Mouse (Mus musculus) forebrain, embryonic 10.5 days (tissue): ENCODE results near the gene Skiv2l. TPM values are rescaled to one million over a fixed set of nuclear protein-coding genes. Genes with fewer than 3 reads are reported as not detected.
"Not testable (repeated sequence)": the region's sequence is repeated elsewhere in the genome, so short reads cannot be mapped to it uniquely, and the experiment has no call there.

Experiments
- DNase-seq: peaks from one replicate; pipeline ENCODE4 v3.0.0-alpha.2; 2017; ENCODE audit warnings: low spot score; ENCODE audit errors: extremely low spot score
- H3K27ac ChIP-seq: fragments of 300-500 bp; sonication (generic); 2 replicates; pipeline ENCODE4 v1.5.1; 2016; ENCODE audit warnings: mild to moderate bottlenecking
- H3K27me3 ChIP-seq: fragments of 300-500 bp; sonication (generic); 2 replicates; pipeline ENCODE4 v1.6.1; 2016; ENCODE audit warnings: mild to moderate bottlenecking; ENCODE audit not compliant: poor library complexity, severe bottlenecking
- H3K36me3 ChIP-seq: fragments of 300-500 bp; sonication (generic); replicated peaks from 2 replicates; pipeline ENCODE4 v1.6.1; 2016; ENCODE audit warnings: mild to moderate bottlenecking, moderate library complexity
- H3K4me1 ChIP-seq: fragments of 300-500 bp; sonication (generic); 2 replicates; pipeline ENCODE4 v1.6.1; 2016
- H3K4me3 ChIP-seq: fragments of 300-500 bp; sonication (generic); 2 replicates; pipeline ENCODE4 v1.5.1; 2016; ENCODE audit warnings: mild to moderate bottlenecking, moderate library complexity
- H3K9me3 ChIP-seq: fragments of 300-500 bp; sonication (generic); 2 replicates; pipeline ENCODE4 v1.6.1; 2016; ENCODE audit warnings: mild to moderate bottlenecking, moderate library complexity
- WGBS: fragments of 180-500 bp; shearing (Covaris S2); methylation state at CpG from one replicate; pipeline ENCODE4 v1.1.7; 2016; 5-methylcytosine and 5-hydroxymethylcytosine counted together
- microRNA-seq: library from miRNA; unstranded; fragments of <30 nt; microRNA quantifications from one replicate; pipeline ENCODE4, GENCODE M21; 2017
- polyA plus RNA-seq: library from polyadenylated mRNA; unstranded; fragments of >200 nt; fragmentation: Nextera tagmentation; extraction: Ambion mirVana; gene quantifications from 2 replicates; pipeline ENCODE4 v1.2.1, GENCODE M21; 2016

Gene Skiv2l
- polyA plus RNA-seq, 1 experiment from 2014 or later = 58.3 TPM

- H3K4me3 ChIP-seq, H3K36me3 ChIP-seq, H3K27ac ChIP-seq, DNase-seq, H3K9me3 ChIP-seq, H3K4me1 ChIP-seq, H3K27me3 ChIP-seq: not testable (repeated sequence)
- WGBS = 91% methylated on average over 16 of the region's 16 CpGs
Observed at GRCm38 (mm10) chr17:34800781-34801305, 49.2 kb downstream of the Skiv2l start.

GRCm38 (mm10) chr17:34799531-34799925, 50.5 kb downstream of the Skiv2l start:
- H3K27ac ChIP-seq = no peak overlapping the region
- no peaks in the 10 kb centered on the region for H3K4me1 ChIP-seq
- peaks cover 7% of the 10 kb centered on the region; the same call in 1 of the 2 replicates for H3K9me3 ChIP-seq
- H3K36me3 ChIP-seq = no peaks in the 10 kb centered on the region
- 93% methylated on average over 4 of the region's 4 CpGs for WGBS
- no peak for DNase-seq
- H3K27me3 ChIP-seq = no peaks in the 10 kb centered on the region
- no peak overlapping the region for H3K4me3 ChIP-seq

- H3K9me3 ChIP-seq = 0 out of 2 replicates have a peak, but pooled peaks cover 6% of the 10 kb centered on the region
- DNase-seq = no peak
- no peak overlapping the region for H3K27ac ChIP-seq
- H3K27me3 ChIP-seq = no peaks in the 10 kb centered on the region
- 94% methylated on average over 17 of the region's 17 CpGs for WGBS
- H3K4me3 ChIP-seq = no peak overlapping the region
- no peaks in the 10 kb centered on the region for H3K4me1 ChIP-seq
- H3K36me3 ChIP-seq = no peaks in the 10 kb centered on the region
Observed at GRCm38 (mm10) chr17:34798866-34799530, 51.0 kb downstream of the Skiv2l start.

- 75% methylated on average over 7 of the region's 7 CpGs for WGBS
- not testable (repeated sequence) for H3K4me3 ChIP-seq, H3K27me3 ChIP-seq, H3K36me3 ChIP-seq, H3K27ac ChIP-seq, DNase-seq, H3K4me1 ChIP-seq
- H3K9me3 ChIP-seq = peaks cover 11% of the 10 kb centered on the region; the same call in 1 of the 2 replicates
Observed at GRCm38 (mm10) chr17:34798071-34798470, 51.9 kb downstream of the Skiv2l start.

GRCm38 (mm10) chr17:34797211-34797995, 52.6 kb downstream of the Skiv2l start:
- not testable (repeated sequence) for DNase-seq, H3K4me1 ChIP-seq, H3K36me3 ChIP-seq, H3K27ac ChIP-seq, H3K4me3 ChIP-seq, H3K27me3 ChIP-seq
- WGBS = 90% methylated on average over 10 of the region's 10 CpGs
- H3K9me3 ChIP-seq = peaks cover 15% of the 10 kb centered on the region; the same call in 1 of the 2 replicates

- H3K9me3 ChIP-seq = peaks cover 21% of the 10 kb centered on the region; the same call in 1 of the 2 replicates
- WGBS = 85% methylated on average over 8 of the region's 8 CpGs
- H3K27ac ChIP-seq = no peak overlapping the region
- no peak overlapping the region for H3K4me3 ChIP-seq
- H3K4me1 ChIP-seq = no peaks in the 10 kb centered on the region
- H3K36me3 ChIP-seq = no peaks in the 10 kb centered on the region
- DNase-seq = no peak
- no peaks in the 10 kb centered on the region for H3K27me3 ChIP-seq
Observed at GRCm38 (mm10) chr17:34796311-34797140, 53.5 kb downstream of the Skiv2l start.

GRCm38 (mm10) chr17:34795633-34796032, 54.4 kb downstream of the Skiv2l start:
- DNase-seq = no peak
- 68% methylated on average over 9 of the region's 9 CpGs for WGBS
- H3K27me3 ChIP-seq = no peaks in the 10 kb centered on the region

GRCm38 (mm10) chr17:34795016-34795415, 55.0 kb downstream of the Skiv2l start:
- Histone ChIP-seq H3K4me1 (no peaks in the 10 kb centered on the region), H3K27me3 (no peaks in the 10 kb centered on the region), H3K36me3 (no peaks in the 10 kb centered on the region), H3K9me3 (peaks cover 29% of the 10 kb centered on the region; the same call in 1 of the 2 replicates), H3K27ac (no peak overlapping the region), H3K4me3 (no peak overlapping the region)
- 86% methylated on average over 10 of the region's 10 CpGs for WGBS
- no peak for DNase-seq

More at GRCm38 (mm10) chr17:34795633-34796032, 54.4 kb downstream of the Skiv2l start:
- Histone ChIP-seq H3K36me3 (no peaks in the 10 kb centered on the region), H3K9me3 (peaks cover 23% of the 10 kb centered on the region; the same call in 1 of the 2 replicates), H3K27ac (no peak overlapping the region), H3K4me3 (no peak overlapping the region), H3K4me1 (no peaks in the 10 kb centered on the region)

Small RNA genes lying within 50 kb of the gene (microRNA-seq; reads per million reads assigned to microRNA genes)
- not detected for gene Mir6970
- 2.7 reads per million for gene Mir6971
- not detected for gene Mir6972

Other genes starting within 250 kb of the Skiv2l start
- 185 and 186 TPM in 2 replicates for gene Rnf5, start 246.5 kb downstream of the Skiv2l start, polyA plus RNA-seq
- 60.8 and 62.7 TPM in 2 replicates for gene Agpat1, start 245.9 kb downstream of the Skiv2l start, polyA plus RNA-seq
- 1.6 and 3.1 TPM in 2 replicates for gene Egfl8, start 234.2 kb downstream of the Skiv2l start, polyA plus RNA-seq
- gene Ppt2, start 221.7 kb downstream of the Skiv2l start, polyA plus RNA-seq = 22.1 and 22.4 TPM in 2 replicates
- 0.54 and 0.62 TPM in 2 replicates for gene Prrt1, start 220.7 kb downstream of the Skiv2l start, polyA plus RNA-seq
- 14.8 and 15.5 TPM in 2 replicates for gene Fkbpl, start 205.4 kb downstream of the Skiv2l start, polyA plus RNA-seq
- 105 and 106 TPM in 2 replicates for gene Atf6b, start 203.1 kb downstream of the Skiv2l start, polyA plus RNA-seq
- gene Tnxb, start 179.7 kb downstream of the Skiv2l start, polyA plus RNA-seq = not detected in 2 replicates
- gene C4b, start 106.3 kb downstream of the Skiv2l start, polyA plus RNA-seq = not detected in 2 replicates
- gene Cyp21a1, start 45.6 kb downstream of the Skiv2l start, polyA plus RNA-seq = not detected in 2 replicates
- 28.6 and 31.6 TPM in 2 replicates for gene Stk19, start 13.3 kb downstream of the Skiv2l start, polyA plus RNA-seq
- 80.2 and 83.0 TPM in 2 replicates for gene Dxo, start 13.2 kb downstream of the Skiv2l start, polyA plus RNA-seq
- 150 and 153 TPM in 2 replicates for gene Nelfe, start 181 bp upstream of the Skiv2l start, polyA plus RNA-seq
- gene Cfb, start 12.3 kb upstream of the Skiv2l start, polyA plus RNA-seq = 1.8 and 2.7 TPM in 2 replicates
- gene Zbtb12, start 29.3 kb upstream of the Skiv2l start, polyA plus RNA-seq = 6.6 and 7.0 TPM in 2 replicates
- 0.05 and 0.11 TPM in 2 replicates for gene Gm20547, start 31.8 kb upstream of the Skiv2l start, polyA plus RNA-seq
- gene C2, start 48.1 kb upstream of the Skiv2l start, polyA plus RNA-seq = 0.83 and 1.7 TPM in 2 replicates
- gene Ehmt2, start 48.3 kb upstream of the Skiv2l start, polyA plus RNA-seq = 93.3 and 98.8 TPM in 2 replicates
- gene Slc44a4, start 64.3 kb upstream of the Skiv2l start, polyA plus RNA-seq = 0.06 and 0.11 TPM in 2 replicates
- gene Neu1, start 81.0 kb upstream of the Skiv2l start, polyA plus RNA-seq = 18.2 and 18.8 TPM in 2 replicates
- gene Hspa1b, start 109.0 kb upstream of the Skiv2l start, polyA plus RNA-seq = 0.07 TPM in 1 of 2 replicates, not detected in the other
- gene Gm20481, start 119.7 kb upstream of the Skiv2l start, polyA plus RNA-seq = not detected in 2 replicates
- gene Hspa1a, start 121.9 kb upstream of the Skiv2l start, polyA plus RNA-seq = 0.94 and 2.1 TPM in 2 replicates
- 1.1 TPM in 2 replicates for gene Hspa1l, start 122.5 kb upstream of the Skiv2l start, polyA plus RNA-seq
- gene Lsm2, start 131.7 kb upstream of the Skiv2l start, polyA plus RNA-seq = 363 and 375 TPM in 2 replicates
- gene Vars, start 150.8 kb upstream of the Skiv2l start, polyA plus RNA-seq = 229 and 234 TPM in 2 replicates
- gene Vwa7, start 166.4 kb upstream of the Skiv2l start, polyA plus RNA-seq = 0.19 and 0.22 TPM in 2 replicates
- gene Sapcd1, start 177.8 kb upstream of the Skiv2l start, polyA plus RNA-seq = 3.0 and 4.1 TPM in 2 replicates
- gene Msh5, start 196.5 kb upstream of the Skiv2l start, polyA plus RNA-seq = 4.3 and 5.1 TPM in 2 replicates
- gene Clic1, start 199.8 kb upstream of the Skiv2l start, polyA plus RNA-seq = 174 and 179 TPM in 2 replicates
- gene Ddah2, start 208.8 kb upstream of the Skiv2l start, polyA plus RNA-seq = 414 and 441 TPM in 2 replicates
- 0.25 TPM in 1 of 2 replicates, not detected in the other for gene Ly6g6c, start 215.2 kb upstream of the Skiv2l start, polyA plus RNA-seq
- gene Mpig6b, start 216.0 kb upstream of the Skiv2l start, polyA plus RNA-seq = 0.59 and 0.72 TPM in 2 replicates
- gene Ly6g6e, start 226.7 kb upstream of the Skiv2l start, polyA plus RNA-seq = 1.00 TPM in 1 of 2 replicates, not detected in the other
- gene Ly6g6d, start 227.9 kb upstream of the Skiv2l start, polyA plus RNA-seq = 1.8 and 2.0 TPM in 2 replicates
- 0.46 and 0.69 TPM in 2 replicates for gene Ly6g6f, start 235.4 kb upstream of the Skiv2l start, polyA plus RNA-seq
- 51.8 and 52.7 TPM in 2 replicates for gene Abhd16a, start 239.1 kb upstream of the Skiv2l start, polyA plus RNA-seq